ENCODE assay signal across 8 mouse cellular contexts in the genomic region with DNA sequence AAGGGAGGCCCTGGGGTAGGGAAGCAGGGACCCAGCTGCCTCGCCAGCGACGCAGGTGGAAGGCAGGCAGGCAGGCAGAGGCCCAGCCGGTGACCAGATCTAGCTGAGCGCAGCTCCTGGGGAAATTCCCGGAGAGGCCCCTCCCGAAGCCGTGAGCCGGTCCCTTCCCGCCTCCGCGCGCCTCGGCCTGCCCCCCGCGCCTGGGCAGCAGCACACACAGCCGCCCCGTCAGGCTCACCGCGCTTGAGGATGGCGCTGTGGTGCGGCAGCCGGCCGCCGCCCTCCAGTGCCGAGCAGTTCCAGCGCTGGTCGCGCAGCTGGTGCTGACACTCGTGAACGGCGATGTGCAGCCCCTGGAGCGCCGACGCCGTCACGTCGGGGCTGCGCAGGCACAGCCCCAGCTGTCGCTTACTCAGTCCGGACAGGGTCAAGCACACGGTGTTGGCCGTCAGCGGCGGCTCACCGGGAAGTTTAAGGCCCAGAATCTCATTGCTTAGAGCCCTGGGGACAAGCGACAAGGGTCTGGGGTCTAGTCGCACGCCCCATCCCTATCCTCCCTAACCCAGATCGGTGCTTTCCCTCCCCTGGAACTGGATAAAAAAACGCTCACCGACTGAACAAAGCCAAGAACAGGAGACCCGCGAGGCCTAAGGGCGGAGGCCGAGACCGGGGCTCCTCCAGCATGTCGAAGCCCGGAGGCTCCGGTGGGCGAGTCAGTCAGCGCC. TPM values are rescaled to one million over a fixed set of nuclear protein-coding genes. Genes with fewer than 3 reads are reported as not detected.
A peak's percentile ranks its signal among the peaks of the same experiment; 100 is the strongest.
DNase-seq lines count a peak whose midpoint lies in the region; ATAC-seq and TF ChIP-seq lines count a peak whose summit lies in the region.

No protein-coding gene starts in this region.

- DNase-seq in lung, embryonic 14.5 days: peak; percentile 60
- no peak for DNase-seq in lung, postnatal 36 days
- peak; percentile 70 for DNase-seq in embryonic facial prominence, embryonic 14.5 days (ENCODE audit: low spot score)
- DNase-seq in kidney, adult 11 months: peak; percentile 21
- DNase-seq in lung, postnatal 0 days (ENCODE audit: low spot score): peak; percentile 33
- peak; percentile 73 for DNase-seq in stomach, postnatal 0 days (ENCODE audit: low spot score)
- DNase-seq in cerebellum, postnatal 36 days: no peak
- DNase-seq in cerebellum, postnatal 25 days: no peak

- WGBS in lung, embryonic 14.5 days: under 1% methylated on average over 62 of the region's 62 CpGs
- WGBS in embryonic facial prominence, embryonic 14.5 days: 2% methylated on average over 42 of the region's 62 CpGs
- 3% methylated on average over 56 of the region's 62 CpGs for WGBS in lung, postnatal 0 days
- WGBS in stomach, postnatal 0 days: 3% methylated on average over 45 of the region's 62 CpGs

- peaks cover 100% of the 10 kb centered on the region for H3K27me3 ChIP-seq in lung, embryonic 14.5 days (ENCODE audit: insufficient read depth, low read length)
- H3K27me3 ChIP-seq in embryonic facial prominence, embryonic 14.5 days (replicated peaks; ENCODE audit: control insufficient read depth, insufficient read depth, low read length): peaks cover 100% of the 10 kb centered on the region
- H3K27me3 ChIP-seq in lung, postnatal 0 days (replicated peaks; ENCODE audit: insufficient read depth, low read length): peaks cover 78% of the 10 kb centered on the region
- H3K27me3 ChIP-seq in stomach, postnatal 0 days (ENCODE audit: control insufficient read depth, insufficient read depth, low read length): peaks cover 31% of the 10 kb centered on the region; the same call in 1 of the 2 replicates

- TF ChIP-seq EP300 in lung, postnatal 0 days (IDR thresholded peaks at IDR 0.05): no peak
- TF ChIP-seq EP300 in stomach, postnatal 0 days (optimal IDR thresholded peaks at IDR 0.05): no peak

- peak overlapping the region; percentile 21 for H3K4me3 ChIP-seq in lung, embryonic 14.5 days (ENCODE audit: low read depth, low read length)
- H3K4me3 ChIP-seq in embryonic facial prominence, embryonic 14.5 days (ENCODE audit: low read depth, low read length): peak overlapping the region; percentile 37
- H3K4me3 ChIP-seq in lung, postnatal 0 days (ENCODE audit: low read depth, low read length): 0 out of 2 replicates have a peak overlapping the region, but pooled peaks have one; percentile 8
- peak overlapping the region; percentile 15 for H3K4me3 ChIP-seq in stomach, postnatal 0 days (ENCODE audit: low read depth, low read length)

- H3K4me1 ChIP-seq in lung, embryonic 14.5 days (ENCODE audit: insufficient read depth): peaks cover 3% of the 10 kb centered on the region; the same call in 1 of the 2 replicates
- H3K4me1 ChIP-seq in embryonic facial prominence, embryonic 14.5 days (ENCODE audit: control insufficient read depth, insufficient read depth, low read length): peaks cover 19% of the 10 kb centered on the region
- H3K4me1 ChIP-seq in lung, postnatal 0 days (ENCODE audit: insufficient read depth, low read depth, low read length): peaks cover 12% of the 10 kb centered on the region; the same call in 1 of the 2 replicates
- H3K4me1 ChIP-seq in stomach, postnatal 0 days (replicated peaks; ENCODE audit: control insufficient read depth, insufficient read depth): peaks cover 5% of the 10 kb centered on the region; the same call in 1 of the 2 replicates

- no peak for TF ChIP-seq CTCF in lung, embryonic 14.5 days (IDR thresholded peaks at IDR 0.05; ENCODE audit: low read depth)
- TF ChIP-seq CTCF in lung, postnatal 0 days (IDR thresholded peaks at IDR 0.05): peak; percentile 59
- TF ChIP-seq CTCF in stomach, postnatal 0 days (IDR thresholded peaks at IDR 0.05; ENCODE audit: low read depth): peak; percentile 45; the same call in 1 of the 2 replicates

- H3K9ac ChIP-seq in lung, embryonic 14.5 days: peak overlapping the region; percentile 21; the same call in 1 of the 2 replicates
- H3K9ac ChIP-seq in embryonic facial prominence, embryonic 14.5 days (ENCODE audit: low read depth, low read length): peak overlapping the region; percentile 48
- H3K9ac ChIP-seq in lung, postnatal 0 days (replicated peaks; ENCODE audit: low read depth): no peak overlapping the region
- 0 out of 2 replicates have a peak overlapping the region, but pooled peaks have one; percentile 27 for H3K9ac ChIP-seq in stomach, postnatal 0 days (ENCODE audit: low read length)

- H3K9me3 ChIP-seq in lung, embryonic 14.5 days (ENCODE audit: low read depth, low read length): no peaks in the 10 kb centered on the region
- H3K9me3 ChIP-seq in embryonic facial prominence, embryonic 14.5 days (ENCODE audit: control insufficient read depth, low read length): no peaks in the 10 kb centered on the region
- H3K9me3 ChIP-seq in lung, postnatal 0 days (ENCODE audit: low read length): no peaks in the 10 kb centered on the region
- no peaks in the 10 kb centered on the region for H3K9me3 ChIP-seq in stomach, postnatal 0 days (ENCODE audit: control insufficient read depth, low read length)

- H3K27ac ChIP-seq in lung, embryonic 14.5 days (ENCODE audit: low read depth): no peak overlapping the region
- no peak overlapping the region; the same call in 1 of the 2 replicates for H3K27ac ChIP-seq in embryonic facial prominence, embryonic 14.5 days (replicated peaks; ENCODE audit: low read depth, low read length)
- no peak overlapping the region for H3K27ac ChIP-seq in lung, postnatal 0 days (ENCODE audit: low read length)
- no peak overlapping the region for H3K27ac ChIP-seq in stomach, postnatal 0 days (replicated peaks)

- no peaks in the 10 kb centered on the region for H3K36me3 ChIP-seq in lung, embryonic 14.5 days (ENCODE audit: insufficient read depth)
- no peaks in the 10 kb centered on the region for H3K36me3 ChIP-seq in embryonic facial prominence, embryonic 14.5 days (ENCODE audit: control insufficient read depth, insufficient read depth, low read length)
- H3K36me3 ChIP-seq in lung, postnatal 0 days (ENCODE audit: insufficient read depth, low read length): no peaks in the 10 kb centered on the region
- no peaks in the 10 kb centered on the region for H3K36me3 ChIP-seq in stomach, postnatal 0 days (ENCODE audit: control insufficient read depth, insufficient read depth, low read length)

- H3K4me2 ChIP-seq in lung, embryonic 14.5 days: peak overlapping the region; percentile 44
- H3K4me2 ChIP-seq in embryonic facial prominence, embryonic 14.5 days (ENCODE audit: low read depth, low read length): peak overlapping the region; percentile 50
- H3K4me2 ChIP-seq in lung, postnatal 0 days (replicated peaks; ENCODE audit: low read depth, low read length): 0 out of 2 replicates have a peak overlapping the region, but pooled peaks have one; percentile 27
- H3K4me2 ChIP-seq in stomach, postnatal 0 days (replicated peaks; ENCODE audit: low read depth): peak overlapping the region; percentile 41

- peak; percentile 43 for ATAC-seq in lung, embryonic 14.5 days (ENCODE audit: insufficient read depth)
- peak; percentile 58 for ATAC-seq in embryonic facial prominence, embryonic 14.5 days (ENCODE audit: low read depth)
- ATAC-seq in lung, postnatal 0 days: peak; percentile 58
- 0 out of 2 replicates have a peak, but pooled peaks have one; percentile 45 for ATAC-seq in stomach, postnatal 0 days (ENCODE audit: low FRiP score, low TSS enrichment)

RNA-seq across cellular contexts. Expression of a gene that starts 1.5 kb away (rescaled TPM):
- polyA plus RNA-seq in lung, embryonic 14.5 days (2014; fragmentation: Nextera tagmentation; extraction: Ambion mirVana): 0.11 TPM in 1 of 2 replicates, not detected in the other
- polyA plus RNA-seq in embryonic facial prominence, embryonic 14.5 days (2014; fragmentation: Nextera tagmentation; extraction: Ambion mirVana): 4.1 and 4.3 TPM in 2 replicates
- 0.13 and 0.14 TPM in 2 replicates for polyA plus RNA-seq in lung, postnatal 0 days (2015; fragmentation: Nextera tagmentation; extraction: Ambion mirVana)
- polyA plus RNA-seq in stomach, postnatal 0 days (2015; fragmentation: Nextera tagmentation; extraction: Ambion mirVana): 0.11 TPM in 1 of 2 replicates, not detected in the other

RNA-seq across cellular contexts. Expression of a gene that starts 13.2 kb away (rescaled TPM):
- polyA plus RNA-seq in lung, embryonic 14.5 days (2014; fragmentation: Nextera tagmentation; extraction: Ambion mirVana): not detected in 2 replicates
- 0.10 TPM in 1 of 2 replicates, not detected in the other for polyA plus RNA-seq in embryonic facial prominence, embryonic 14.5 days (2014; fragmentation: Nextera tagmentation; extraction: Ambion mirVana)
- polyA plus RNA-seq in lung, postnatal 0 days (2015; fragmentation: Nextera tagmentation; extraction: Ambion mirVana): not detected in 2 replicates
- not detected in 2 replicates for polyA plus RNA-seq in stomach, postnatal 0 days (2015; fragmentation: Nextera tagmentation; extraction: Ambion mirVana)

RNA-seq across cellular contexts. Expression of a gene that starts 13.4 kb away (rescaled TPM):
- polyA plus RNA-seq in lung, embryonic 14.5 days (2014; fragmentation: Nextera tagmentation; extraction: Ambion mirVana): 35.4 and 42.5 TPM in 2 replicates
- polyA plus RNA-seq in embryonic facial prominence, embryonic 14.5 days (2014; fragmentation: Nextera tagmentation; extraction: Ambion mirVana): 33.9 and 34.8 TPM in 2 replicates
- 47.1 and 56.0 TPM in 2 replicates for polyA plus RNA-seq in lung, postnatal 0 days (2015; fragmentation: Nextera tagmentation; extraction: Ambion mirVana)
- polyA plus RNA-seq in stomach, postnatal 0 days (2015; fragmentation: Nextera tagmentation; extraction: Ambion mirVana): 29.5 and 33.1 TPM in 2 replicates

RNA-seq across cellular contexts. Expression of a gene that starts 32.8 kb away (rescaled TPM):
- polyA plus RNA-seq in lung, embryonic 14.5 days (2014; fragmentation: Nextera tagmentation; extraction: Ambion mirVana): 0.04 and 0.12 TPM in 2 replicates
- 0.07 TPM in 1 of 2 replicates, not detected in the other for polyA plus RNA-seq in embryonic facial prominence, embryonic 14.5 days (2014; fragmentation: Nextera tagmentation; extraction: Ambion mirVana)
- 0.04 TPM in 2 replicates for polyA plus RNA-seq in lung, postnatal 0 days (2015; fragmentation: Nextera tagmentation; extraction: Ambion mirVana)
- polyA plus RNA-seq in stomach, postnatal 0 days (2015; fragmentation: Nextera tagmentation; extraction: Ambion mirVana): 0.02 TPM in 1 of 2 replicates, not detected in the other

RNA-seq across cellular contexts. Expression of a gene that starts 48.4 kb away (rescaled TPM):
- polyA plus RNA-seq in lung, embryonic 14.5 days (2014; fragmentation: Nextera tagmentation; extraction: Ambion mirVana): 29.7 and 32.9 TPM in 2 replicates
- 88.8 and 108 TPM in 2 replicates for polyA plus RNA-seq in embryonic facial prominence, embryonic 14.5 days (2014; fragmentation: Nextera tagmentation; extraction: Ambion mirVana)
- polyA plus RNA-seq in lung, postnatal 0 days (2015; fragmentation: Nextera tagmentation; extraction: Ambion mirVana): 45.2 and 45.5 TPM in 2 replicates
- 117 and 127 TPM in 2 replicates for polyA plus RNA-seq in stomach, postnatal 0 days (2015; fragmentation: Nextera tagmentation; extraction: Ambion mirVana)

Comparison
In these comparisons a context has a peak if more than half of its experiments do, and no peak if none do; other contexts are left out.
1. DNase-seq: peak in lung, embryonic 14.5 days (single experiment), embryonic facial prominence, embryonic 14.5 days (single experiment), kidney, adult 11 months (single experiment), lung, postnatal 0 days (single experiment) and stomach, postnatal 0 days (single experiment); none in lung, postnatal 36 days (single experiment), cerebellum, postnatal 36 days (0 of 2) and cerebellum, postnatal 25 days (0 of 2).
2. Peak in every context shown above with its lines, with median percentiles within 50 percentile points of each other: ATAC-seq, H3K4me2 ChIP-seq and H3K4me3 ChIP-seq.